Mouse (Mus musculus): ENCODE results near the gene Slc44a5. TPM values are rescaled to one million over a fixed set of nuclear protein-coding genes. Genes with fewer than 3 reads are reported as not detected.

Slc44a5 gene
- polyA plus RNA-seq, 1 experiment from 2014 or later: 0.56 TPM

DNA sequence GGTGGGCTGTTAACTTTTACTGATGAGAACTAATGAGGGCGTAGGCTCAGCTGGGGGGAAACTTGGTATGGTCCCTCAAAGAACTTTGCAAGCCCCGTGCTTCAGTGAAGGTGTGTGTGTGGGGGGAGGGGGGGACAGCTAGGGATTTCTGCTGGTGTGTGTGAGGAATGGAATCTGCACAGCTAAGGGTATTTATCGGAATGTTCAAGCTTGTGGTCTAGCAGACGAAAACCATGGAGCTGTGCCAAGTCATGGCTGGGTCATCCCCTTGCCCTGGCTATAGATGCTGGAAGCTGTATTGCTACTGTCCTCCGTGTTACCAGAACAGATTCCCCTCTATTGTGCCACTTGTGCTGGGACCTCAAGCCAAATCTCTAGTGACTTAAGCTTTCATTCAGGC lies 138.0 kb downstream of the Slc44a5 start:
- Histone ChIP-seq H3K9me3 (replicated peaks; ENCODE audit: control insufficient read depth, low read length) (peaks cover 3% of the 10 kb centered on the region; the same call in 1 of the 2 replicates), H3K4me1 (ENCODE audit: control insufficient read depth, insufficient read depth, low read length) (peaks cover 7% of the 10 kb centered on the region), H3K4me3 (ENCODE audit: low read length) (no peak overlapping the region), H3K9ac (ENCODE audit: low read length) (no peak overlapping the region), H3K27ac (ENCODE audit: low read length) (no peak overlapping the region), H3K4me2 (ENCODE audit: low read depth, low read length) (peak overlapping the region; percentile 18), H3K27me3 (ENCODE audit: control insufficient read depth, insufficient read depth, low read length) (no peaks in the 10 kb centered on the region), H3K36me3 (ENCODE audit: control insufficient read depth, insufficient read depth) (no peaks in the 10 kb centered on the region)
- ATAC-seq (replicated peaks; ENCODE audit: extremely low read depth, insufficient read depth, low FRiP score): no peak
- WGBS: 24% methylated on average over 5 of the region's 5 CpGs

DNA sequence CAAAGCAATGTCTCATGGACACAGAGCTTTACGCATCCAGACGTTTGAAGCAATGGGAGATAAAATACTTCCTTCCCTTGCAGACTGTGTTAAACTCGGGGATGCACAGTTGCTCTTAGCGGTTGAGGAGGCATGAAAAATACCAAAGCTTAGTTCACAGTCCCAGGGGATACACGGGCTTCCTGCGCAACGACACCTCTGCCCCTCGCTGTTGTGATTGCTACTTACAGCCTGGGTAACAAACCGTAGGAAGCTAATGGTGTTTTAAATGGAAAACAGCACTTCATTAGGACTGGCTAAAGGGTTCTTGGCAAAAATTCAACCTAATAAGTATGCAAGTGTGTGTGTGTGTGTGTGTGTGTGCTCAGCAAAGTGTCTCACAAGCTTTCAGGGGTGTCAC lies 141.8 kb downstream of the Slc44a5 start:
- H3K4me1 ChIP-seq (ENCODE audit: control insufficient read depth, insufficient read depth, low read length): peaks cover 7% of the 10 kb centered on the region
- H3K9me3 ChIP-seq (replicated peaks; ENCODE audit: control insufficient read depth, low read length): no peaks in the 10 kb centered on the region
- no peaks in the 10 kb centered on the region for H3K27me3 ChIP-seq (ENCODE audit: control insufficient read depth, insufficient read depth, low read length)
- no peak overlapping the region for H3K4me3 ChIP-seq (ENCODE audit: low read length)
- H3K4me2 ChIP-seq (ENCODE audit: low read depth, low read length): no peak overlapping the region
- H3K27ac ChIP-seq (ENCODE audit: low read length): no peak overlapping the region
- WGBS: 60% methylated on average over 9 of the region's 9 CpGs
- ATAC-seq (replicated peaks; ENCODE audit: extremely low read depth, insufficient read depth, low FRiP score): no peak
- no peaks in the 10 kb centered on the region for H3K36me3 ChIP-seq (ENCODE audit: control insufficient read depth, insufficient read depth)
- no peak overlapping the region for H3K9ac ChIP-seq (ENCODE audit: low read length)

DNA sequence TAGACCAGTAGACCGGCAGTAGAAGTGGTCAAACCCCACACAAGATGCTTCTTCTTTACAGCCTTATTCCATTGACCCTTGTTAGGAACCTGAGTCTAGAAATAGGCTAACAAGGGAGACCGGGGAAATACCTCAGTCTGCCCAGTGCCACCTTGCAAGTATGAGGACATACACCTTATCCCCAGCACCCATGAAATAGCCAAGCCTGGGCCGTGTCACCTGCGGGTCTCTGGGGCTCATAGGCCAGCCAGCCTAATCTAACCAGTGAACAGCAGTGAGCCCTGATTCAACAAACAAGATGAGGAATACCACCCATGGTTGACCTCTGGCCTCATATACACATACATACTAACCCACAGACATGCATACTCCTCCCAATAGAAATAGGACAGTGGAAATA lies 142.2 kb downstream of the Slc44a5 start:
- WGBS: 76% methylated on average over 4 of the region's 4 CpGs
- Histone ChIP-seq H3K9ac (ENCODE audit: low read length) (no peak overlapping the region), H3K36me3 (ENCODE audit: control insufficient read depth, insufficient read depth) (no peaks in the 10 kb centered on the region), H3K4me2 (ENCODE audit: low read depth, low read length) (no peak overlapping the region), H3K4me1 (ENCODE audit: control insufficient read depth, insufficient read depth, low read length) (peaks cover 5% of the 10 kb centered on the region), H3K9me3 (replicated peaks; ENCODE audit: control insufficient read depth, low read length) (no peaks in the 10 kb centered on the region), H3K27ac (ENCODE audit: low read length) (no peak overlapping the region), H3K4me3 (ENCODE audit: low read length) (no peak overlapping the region), H3K27me3 (ENCODE audit: control insufficient read depth, insufficient read depth, low read length) (no peaks in the 10 kb centered on the region)
- ATAC-seq (replicated peaks; ENCODE audit: extremely low read depth, insufficient read depth, low FRiP score): no peak

DNA sequence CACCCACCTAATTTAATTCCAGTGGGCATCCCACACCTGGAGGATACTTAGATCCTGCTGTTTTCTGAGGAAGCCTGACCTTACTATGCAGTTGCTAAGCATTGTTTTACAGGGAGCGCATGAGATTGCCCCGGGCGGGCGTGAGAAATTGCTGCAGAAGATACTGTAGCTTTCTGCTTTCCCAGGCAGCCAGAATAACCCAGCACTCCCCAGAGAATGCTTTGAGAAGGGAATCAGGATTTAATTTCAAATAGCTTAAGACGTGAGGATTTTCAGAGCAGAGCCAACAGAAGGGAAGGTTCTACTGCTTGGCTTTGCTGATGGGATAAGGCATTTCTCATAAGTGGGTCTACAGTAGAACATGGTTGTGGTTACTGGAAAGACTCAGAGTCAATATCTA lies 142.8 kb downstream of the Slc44a5 start:
- no peak overlapping the region for H3K4me2 ChIP-seq (ENCODE audit: low read depth, low read length)
- H3K27me3 ChIP-seq (ENCODE audit: control insufficient read depth, insufficient read depth, low read length): no peaks in the 10 kb centered on the region
- ATAC-seq (replicated peaks; ENCODE audit: extremely low read depth, insufficient read depth, low FRiP score): no peak
- H3K4me3 ChIP-seq (ENCODE audit: low read length): no peak overlapping the region
- no peaks in the 10 kb centered on the region for H3K9me3 ChIP-seq (replicated peaks; ENCODE audit: control insufficient read depth, low read length)
- peaks cover 3% of the 10 kb centered on the region; the same call in 1 of the 2 replicates for H3K4me1 ChIP-seq (ENCODE audit: control insufficient read depth, insufficient read depth, low read length)
- no peak overlapping the region for H3K27ac ChIP-seq (ENCODE audit: low read length)
- H3K9ac ChIP-seq (ENCODE audit: low read length): no peak overlapping the region
- WGBS: 91% methylated on average over 5 of the region's 5 CpGs
- no peaks in the 10 kb centered on the region for H3K36me3 ChIP-seq (ENCODE audit: control insufficient read depth, insufficient read depth)

DNA sequence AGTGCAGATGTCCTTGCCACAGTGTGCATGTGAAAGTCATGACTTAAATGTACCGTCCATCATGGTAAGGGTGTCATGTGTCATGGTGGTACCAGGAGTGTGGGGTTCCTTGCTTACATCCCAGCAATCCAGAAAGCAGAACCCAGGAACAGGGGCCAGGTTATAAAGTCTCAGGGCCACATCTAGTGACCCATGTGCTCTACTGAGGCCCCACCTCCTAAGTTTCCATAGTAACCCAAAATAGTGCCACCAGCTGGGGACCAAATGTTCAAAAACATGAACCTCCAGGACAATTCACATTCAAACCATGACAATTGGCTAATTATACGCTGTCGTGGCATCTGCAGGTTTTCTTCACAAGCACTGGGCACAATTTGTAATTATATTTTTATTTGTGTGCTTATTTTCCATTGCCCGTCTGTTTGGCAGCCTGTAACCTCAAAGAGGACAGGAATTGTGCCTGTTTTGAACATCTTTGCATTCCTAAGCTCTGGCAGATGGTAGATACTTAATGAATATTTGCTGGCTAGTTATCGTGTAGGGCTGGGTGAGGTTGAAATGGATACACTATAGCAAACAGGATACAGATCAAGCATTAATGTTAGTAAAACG lies 145.9 kb downstream of the Slc44a5 start:
- no peaks in the 10 kb centered on the region; the same call in 1 of the 2 replicates for H3K4me1 ChIP-seq (ENCODE audit: control insufficient read depth, insufficient read depth, low read length)
- no peak overlapping the region for H3K9ac ChIP-seq (ENCODE audit: low read length)
- H3K9me3 ChIP-seq (replicated peaks; ENCODE audit: control insufficient read depth, low read length): no peaks in the 10 kb centered on the region
- no peaks in the 10 kb centered on the region for H3K36me3 ChIP-seq (ENCODE audit: control insufficient read depth, insufficient read depth)
- no peak overlapping the region for H3K4me2 ChIP-seq (ENCODE audit: low read depth, low read length)
- 75% methylated on average over 6 of the region's 6 CpGs for WGBS
- no peak for ATAC-seq (replicated peaks; ENCODE audit: extremely low read depth, insufficient read depth, low FRiP score)
- H3K27me3 ChIP-seq (ENCODE audit: control insufficient read depth, insufficient read depth, low read length): no peaks in the 10 kb centered on the region
- H3K27ac ChIP-seq (ENCODE audit: low read length): no peak overlapping the region
- H3K4me3 ChIP-seq (ENCODE audit: low read length): no peak overlapping the region

DNA sequence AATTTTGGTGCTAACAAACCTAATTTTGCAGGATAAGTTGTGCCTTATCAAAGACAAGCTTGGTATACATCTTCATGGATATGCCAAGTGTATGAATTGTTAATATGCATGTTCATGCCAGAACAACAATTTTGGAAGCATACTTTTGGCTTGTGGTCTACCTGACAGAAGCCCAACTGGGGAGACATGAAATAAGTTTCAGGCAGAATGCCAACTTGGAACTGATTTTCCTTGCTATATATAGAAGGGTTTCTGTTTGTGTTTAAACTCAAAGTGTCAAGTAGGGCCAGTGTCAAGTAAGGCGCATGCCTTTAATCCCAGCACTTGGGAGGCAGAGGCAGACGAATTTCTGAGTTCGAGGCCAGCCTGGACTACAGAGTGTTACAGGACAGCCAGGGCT lies 149.3 kb downstream of the Slc44a5 start:
- no peak overlapping the region for H3K4me2 ChIP-seq (ENCODE audit: low read depth, low read length)
- ATAC-seq (replicated peaks; ENCODE audit: extremely low read depth, insufficient read depth, low FRiP score): peak; percentile 28; the same call in 1 of the 2 replicates
- no peak overlapping the region for H3K27ac ChIP-seq (ENCODE audit: low read length)
- no peak overlapping the region for H3K9ac ChIP-seq (ENCODE audit: low read length)
- no peaks in the 10 kb centered on the region for H3K36me3 ChIP-seq (ENCODE audit: control insufficient read depth, insufficient read depth)
- no peaks in the 10 kb centered on the region for H3K9me3 ChIP-seq (replicated peaks; ENCODE audit: control insufficient read depth, low read length)
- H3K27me3 ChIP-seq (ENCODE audit: control insufficient read depth, insufficient read depth, low read length): no peaks in the 10 kb centered on the region; the same call in 1 of the 2 replicates
- no peaks in the 10 kb centered on the region for H3K4me1 ChIP-seq (ENCODE audit: control insufficient read depth, insufficient read depth, low read length)
- 42% methylated on average over 3 of the region's 3 CpGs for WGBS
- H3K4me3 ChIP-seq (ENCODE audit: low read length): no peak overlapping the region

DNA sequence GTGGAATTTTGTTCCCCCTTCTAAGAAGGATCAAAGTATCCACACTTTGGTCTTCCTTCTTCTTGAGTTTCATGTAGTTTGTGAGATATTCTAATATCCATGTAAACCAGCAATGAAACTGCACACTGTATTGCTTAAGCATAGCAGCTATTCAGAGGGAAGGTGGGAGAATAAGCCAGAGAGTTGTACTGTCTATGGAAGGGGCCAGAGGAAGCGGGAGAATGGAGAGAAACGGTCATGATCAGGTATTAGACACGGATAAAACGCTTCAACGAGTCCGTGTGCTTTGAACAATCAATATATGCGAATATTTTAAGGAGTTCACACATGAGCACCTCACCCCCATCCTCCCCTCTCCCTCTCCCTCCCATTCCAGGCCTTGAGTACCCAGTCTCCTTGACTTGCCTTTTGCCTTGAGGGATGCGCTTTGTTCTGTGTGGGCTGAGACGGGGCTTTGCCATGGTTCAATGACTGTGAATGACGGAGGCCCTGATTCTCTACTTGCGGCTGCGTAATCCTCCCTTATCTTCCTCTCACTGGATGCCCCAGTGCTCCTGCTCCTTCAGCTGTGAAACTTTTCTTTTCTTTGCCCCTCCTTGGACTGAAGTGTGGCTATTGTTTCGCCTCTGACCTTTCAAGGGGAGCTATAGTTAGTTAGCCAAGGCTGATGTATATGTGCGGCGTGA lies 151.8 kb downstream of the Slc44a5 start:
- no peak overlapping the region for H3K9ac ChIP-seq (ENCODE audit: low read length)
- 79% methylated on average over 15 of the region's 15 CpGs for WGBS
- no peaks in the 10 kb centered on the region for H3K9me3 ChIP-seq (replicated peaks; ENCODE audit: control insufficient read depth, low read length)
- H3K4me1 ChIP-seq (ENCODE audit: control insufficient read depth, insufficient read depth, low read length): no peaks in the 10 kb centered on the region
- no peak overlapping the region for H3K4me2 ChIP-seq (ENCODE audit: low read depth, low read length)
- no peaks in the 10 kb centered on the region for H3K36me3 ChIP-seq (ENCODE audit: control insufficient read depth, insufficient read depth)
- H3K27me3 ChIP-seq (ENCODE audit: control insufficient read depth, insufficient read depth, low read length): no peaks in the 10 kb centered on the region; the same call in 1 of the 2 replicates
- no peak overlapping the region for H3K27ac ChIP-seq (ENCODE audit: low read length)
- no peak overlapping the region for H3K4me3 ChIP-seq (ENCODE audit: low read length)
- ATAC-seq (replicated peaks; ENCODE audit: extremely low read depth, insufficient read depth, low FRiP score): no peak

DNA sequence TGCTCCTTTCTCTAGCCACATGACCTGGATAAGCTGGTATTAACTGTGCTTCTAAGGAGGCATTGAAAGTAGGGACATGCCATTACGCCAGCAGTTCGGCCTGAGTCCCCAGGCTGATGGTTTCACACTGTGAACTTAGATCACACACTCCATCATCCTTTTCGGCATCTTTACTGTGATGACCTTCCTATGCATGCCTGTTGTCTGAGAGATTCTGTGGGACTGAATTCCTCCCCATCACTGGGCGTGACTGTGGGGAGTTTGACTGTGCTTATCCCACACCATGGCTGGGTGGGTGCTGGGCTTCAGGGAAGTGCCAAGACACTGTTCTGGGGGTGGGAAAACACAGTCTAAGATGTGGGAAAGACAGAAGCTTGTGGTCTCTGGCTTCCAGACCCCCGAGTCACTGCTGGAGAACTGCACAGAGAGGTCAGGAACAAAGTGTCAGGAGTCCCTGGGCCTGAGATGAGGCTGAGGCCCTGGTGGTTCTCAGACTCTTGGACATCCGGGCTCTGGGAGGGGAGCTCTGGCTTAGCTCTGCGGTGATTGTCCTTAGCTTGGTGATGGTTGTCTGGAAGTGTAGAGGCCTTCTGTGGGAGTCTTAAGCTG lies 152.6 kb downstream of the Slc44a5 start:
- Histone ChIP-seq H3K9me3 (replicated peaks; ENCODE audit: control insufficient read depth, low read length) (no peaks in the 10 kb centered on the region), H3K27me3 (ENCODE audit: control insufficient read depth, insufficient read depth, low read length) (no peaks in the 10 kb centered on the region; the same call in 1 of the 2 replicates), H3K4me1 (ENCODE audit: control insufficient read depth, insufficient read depth, low read length) (no peaks in the 10 kb centered on the region; the same call in 1 of the 2 replicates), H3K9ac (ENCODE audit: low read length) (no peak overlapping the region), H3K27ac (ENCODE audit: low read length) (no peak overlapping the region), H3K36me3 (ENCODE audit: control insufficient read depth, insufficient read depth) (no peaks in the 10 kb centered on the region), H3K4me2 (ENCODE audit: low read depth, low read length) (no peak overlapping the region), H3K4me3 (ENCODE audit: low read length) (no peak overlapping the region)
- WGBS: 78% methylated on average over 7 of the region's 7 CpGs
- no peak for ATAC-seq (replicated peaks; ENCODE audit: extremely low read depth, insufficient read depth, low FRiP score)

DNA sequence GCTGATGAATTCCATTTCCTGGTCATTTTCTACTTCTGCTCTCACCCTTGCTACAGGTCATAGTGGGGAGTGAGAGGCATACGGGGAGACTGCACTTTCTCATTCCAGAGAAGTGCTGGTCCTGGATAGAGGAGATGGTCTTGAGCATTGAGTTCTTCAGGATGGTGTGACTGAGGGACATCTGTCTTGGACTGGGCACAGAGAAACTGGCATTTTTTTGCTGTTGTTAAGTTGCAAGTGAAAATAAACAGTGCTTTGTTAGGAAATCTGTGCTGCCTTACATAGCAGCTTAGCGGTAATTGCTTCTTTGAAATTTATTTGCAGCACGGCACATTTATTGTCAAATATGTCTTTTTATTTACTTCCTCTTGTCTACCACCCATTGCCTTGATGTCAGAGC lies 154.0 kb downstream of the Slc44a5 start:
- H3K4me1 ChIP-seq (ENCODE audit: control insufficient read depth, insufficient read depth, low read length): no peaks in the 10 kb centered on the region; the same call in 1 of the 2 replicates
- H3K9me3 ChIP-seq (replicated peaks; ENCODE audit: control insufficient read depth, low read length): no peaks in the 10 kb centered on the region
- H3K27ac ChIP-seq (ENCODE audit: low read length): no peak overlapping the region
- H3K4me3 ChIP-seq (ENCODE audit: low read length): no peak overlapping the region
- H3K9ac ChIP-seq (ENCODE audit: low read length): no peak overlapping the region
- WGBS: 89% methylated on average over 3 of the region's 3 CpGs
- H3K27me3 ChIP-seq (ENCODE audit: control insufficient read depth, insufficient read depth, low read length): no peaks in the 10 kb centered on the region; the same call in 1 of the 2 replicates
- no peaks in the 10 kb centered on the region for H3K36me3 ChIP-seq (ENCODE audit: control insufficient read depth, insufficient read depth)
- no peak overlapping the region for H3K4me2 ChIP-seq (ENCODE audit: low read depth, low read length)
- ATAC-seq (replicated peaks; ENCODE audit: extremely low read depth, insufficient read depth, low FRiP score): no peak
